Mouse (Mus musculus) bone marrow macrophage, adult 2 months (primary cell): ENCODE data around the gene Tfap2c.

Experiments used
- CTCF ChIP-seq: IDR thresholded peaks from 2 replicates; pipeline ENCODE4 v1.5.1; 2012; ENCODE audit warnings: low read depth, mild to moderate bottlenecking, low read length, moderate library complexity
- POLR2A ChIP-seq: IDR thresholded peaks from 2 replicates; pipeline ENCODE4 v1.6.1; 2012; ENCODE audit warnings: mild to moderate bottlenecking, low read depth, low read length, borderline replicate concordance

DNA sequence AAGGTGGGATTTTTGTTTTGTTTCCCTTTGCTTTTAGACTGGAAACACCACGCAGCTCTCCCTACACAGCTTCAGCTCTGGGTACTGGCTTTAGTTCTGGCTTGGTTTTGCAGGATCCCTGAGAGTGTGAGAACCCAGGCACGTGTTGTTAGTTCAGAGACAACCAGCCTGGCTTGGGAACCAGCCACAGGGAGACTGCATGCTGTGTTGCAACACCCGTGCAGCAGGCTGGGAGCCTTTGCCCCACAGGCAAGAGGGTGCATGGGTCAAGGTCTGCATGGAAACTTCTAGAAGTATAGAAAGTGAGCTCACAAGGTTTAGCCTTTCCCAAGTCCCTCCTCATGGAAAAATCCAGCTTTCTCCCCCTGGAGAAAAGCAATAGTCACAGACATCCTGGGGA lies 38.5 kb upstream of the Tfap2c start:
- no peak for TF ChIP-seq CTCF
- TF ChIP-seq POLR2A: no peak
